Mouse (Mus musculus) gastrocnemius, adult 18-20 months (tissue): ENCODE data around the gene Adm2. TPM values are rescaled to one million over a fixed set of nuclear protein-coding genes. Genes with fewer than 3 reads are reported as not detected.

Source experiments
- DNase-seq: peaks from one replicate; pipeline ENCODE4 v3.0.0; 2021; ENCODE audit warnings: low spot score
- long read RNA-seq, 2 experiments: library from polyadenylated mRNA; stranded (forward); transcript quantifications; one replicate each; pipeline ENCODE4 v2.0.0; 2021
- total RNA-seq, 2 experiments: library from RNA; stranded (reverse); gene quantifications; 2 replicates each; pipeline ENCODE4 v1.2.3; 2021

Adm2 gene
- total RNA-seq = not detected
- long read RNA-seq, experiment 1 = 0 reads
- long read RNA-seq, experiment 2 = 0 reads

GRCm38 (mm10) chr15:89322670-89323522 lies at the start of gene Adm2:
TSS of gene Adm2 (plus strand) at chr15:89322720.
- DNase-seq = no peak

- DNase-seq = no peak
These were observed 47.0 kb upstream of the Adm2 start for GRCm38 (mm10) chr15:89275497-89275896.

GRCm38 (mm10) chr15:89277366-89277765 lies 45.2 kb upstream of the Adm2 start:
- DNase-seq = no peak

- no peak for DNase-seq
These were observed 40.0 kb upstream of the Adm2 start for GRCm38 (mm10) chr15:89282546-89282945.

- DNase-seq = no peak
These were observed 38.4 kb upstream of the Adm2 start for GRCm38 (mm10) chr15:89284094-89284493.

GRCm38 (mm10) chr15:89285004-89285403 lies 37.5 kb upstream of the Adm2 start:
- no peak for DNase-seq

GRCm38 (mm10) chr15:89285478-89285877 lies 37.0 kb upstream of the Adm2 start:
- DNase-seq = no peak

GRCm38 (mm10) chr15:89286114-89286513 lies 36.4 kb upstream of the Adm2 start:
- no peak for DNase-seq

- DNase-seq = no peak
These were observed 35.9 kb upstream of the Adm2 start for GRCm38 (mm10) chr15:89286582-89286981.

- no peak for DNase-seq
These were observed 34.2 kb upstream of the Adm2 start for GRCm38 (mm10) chr15:89288227-89288767.

- no peak for DNase-seq
These were observed 33.1 kb upstream of the Adm2 start for GRCm38 (mm10) chr15:89289455-89289854.

- DNase-seq = no peak
These were observed 31.0 kb upstream of the Adm2 start for GRCm38 (mm10) chr15:89291521-89291920.

GRCm38 (mm10) chr15:89292795-89293194 lies 29.7 kb upstream of the Adm2 start:
- no peak for DNase-seq

- no peak for DNase-seq
These were observed 28.7 kb upstream of the Adm2 start for GRCm38 (mm10) chr15:89293778-89294177.

- DNase-seq = no peak
These were observed 26.8 kb upstream of the Adm2 start for GRCm38 (mm10) chr15:89295580-89296165.

- DNase-seq = peak; percentile 67
These were observed 26.1 kb upstream of the Adm2 start for GRCm38 (mm10) chr15:89296465-89296864.

- no peak for DNase-seq
These were observed 24.8 kb upstream of the Adm2 start for GRCm38 (mm10) chr15:89297695-89298094.

- no peak for DNase-seq
These were observed 22.3 kb upstream of the Adm2 start for GRCm38 (mm10) chr15:89300180-89300579.

GRCm38 (mm10) chr15:89300600-89300999 lies 21.9 kb upstream of the Adm2 start:
- DNase-seq = no peak

GRCm38 (mm10) chr15:89305966-89306365 lies 16.6 kb upstream of the Adm2 start:
- no peak for DNase-seq

GRCm38 (mm10) chr15:89307461-89307860 lies 15.1 kb upstream of the Adm2 start:
- DNase-seq = no peak

GRCm38 (mm10) chr15:89308406-89309139 lies 13.9 kb upstream of the Adm2 start:
- no peak for DNase-seq
